Mouse (Mus musculus): ENCODE measurements around the gene Mical3.

DNA sequence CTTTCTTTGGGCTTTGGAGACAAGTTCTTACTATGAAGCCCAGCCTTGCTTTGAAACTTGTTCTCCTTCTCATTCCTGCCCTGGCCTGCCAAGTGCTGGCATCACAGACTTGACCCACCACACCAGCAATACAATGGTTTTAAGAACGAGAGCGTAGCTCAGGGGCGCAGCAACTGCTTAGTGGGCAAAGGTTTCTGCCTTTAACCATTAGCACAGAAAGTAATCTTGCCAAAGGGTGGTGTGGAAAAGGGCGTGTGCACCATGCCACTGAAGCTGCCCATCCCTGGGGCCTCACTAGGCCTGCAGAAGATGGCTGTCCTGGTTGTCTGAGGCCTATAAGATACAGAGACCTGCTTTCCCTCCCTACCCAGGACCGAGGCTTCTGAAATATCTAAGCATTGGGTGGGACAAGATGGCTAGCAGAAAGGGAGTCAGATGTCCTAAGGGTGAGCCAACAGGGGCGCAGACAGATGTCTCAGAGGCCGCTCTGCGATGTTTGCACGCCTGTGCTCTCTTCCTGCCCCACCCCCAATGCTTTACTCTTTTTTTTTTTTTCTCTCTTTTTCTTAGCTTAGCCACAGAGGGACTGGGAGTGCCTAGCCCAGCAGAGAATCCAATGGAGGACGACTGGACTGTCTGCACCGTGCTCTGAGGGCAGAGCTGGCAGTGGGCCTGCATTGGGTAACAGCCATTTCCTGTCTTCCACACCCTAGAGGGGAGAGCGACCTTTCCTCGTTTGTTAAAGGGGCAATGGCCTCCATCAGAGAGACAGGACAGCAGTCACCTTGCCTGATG lies 219.4 kb downstream of the Mical3 start:
- 0 out of 2 replicates have a peak, but pooled peaks have one; percentile 32 for TF ChIP-seq CTCF (IDR thresholded peaks at IDR 0.05; ENCODE audit: borderline replicate concordance, control insufficient read depth, extremely low read depth, insufficient read depth, low read length, poor library complexity)
- no peak for TF ChIP-seq POLR2A (IDR thresholded peaks at IDR 0.05; ENCODE audit: control insufficient read depth, extremely low read depth, insufficient read depth, low read length, poor library complexity)

Measured in thymus, adult 2 months (tissue).